Mouse (Mus musculus) heart, postnatal 25 days (tissue): ENCODE measurements around the gene Cpsf4l. TPM values are rescaled to one million over a fixed set of nuclear protein-coding genes. Genes with fewer than 3 reads are reported as not detected.
"Not testable (repeated sequence)": the region's sequence is repeated elsewhere in the genome, so short reads cannot be mapped to it uniquely, and the experiment has no call there.

Experiments used
- DNase-seq: peaks from one replicate; pipeline ENCODE4 v3.0.0; 2022; ENCODE audit warnings: low spot score
- intact Hi-C: fragments of 180-260 bp; cut with DNase I; formaldehyde crosslinking; loops from one replicate; pipeline ENCODE4 v1.15.1; 2025
- total RNA-seq, 2 experiments: library from RNA; stranded (reverse); gene quantifications; 2 replicates each; pipeline ENCODE4 v1.2.3; 2021

Cpsf4l gene
- total RNA-seq, 2 experiments from 2014 or later, result not detected

DNA sequence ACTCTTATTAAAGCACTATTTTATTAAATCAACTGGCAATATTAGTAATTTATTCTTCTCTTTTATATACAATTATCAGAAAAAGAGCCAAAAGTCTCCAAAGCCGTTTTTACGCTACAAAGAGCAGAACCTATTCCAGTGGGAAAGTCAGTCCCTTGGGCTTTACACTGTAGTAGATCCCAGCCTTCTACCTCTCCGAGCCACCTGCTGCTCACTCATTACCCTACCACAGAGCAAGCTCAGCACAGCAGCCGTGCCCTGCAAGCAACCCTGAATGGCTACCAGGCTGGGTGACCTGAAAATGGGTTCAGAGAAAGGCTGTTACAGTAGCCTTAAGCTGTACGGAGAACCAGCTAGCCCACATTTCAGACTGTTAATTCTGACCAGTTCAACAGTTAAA lies 35.2 kb downstream of the Cpsf4l start:
- intact Hi-C loops, result no loop called here
- DNase-seq, result no peak

DNA sequence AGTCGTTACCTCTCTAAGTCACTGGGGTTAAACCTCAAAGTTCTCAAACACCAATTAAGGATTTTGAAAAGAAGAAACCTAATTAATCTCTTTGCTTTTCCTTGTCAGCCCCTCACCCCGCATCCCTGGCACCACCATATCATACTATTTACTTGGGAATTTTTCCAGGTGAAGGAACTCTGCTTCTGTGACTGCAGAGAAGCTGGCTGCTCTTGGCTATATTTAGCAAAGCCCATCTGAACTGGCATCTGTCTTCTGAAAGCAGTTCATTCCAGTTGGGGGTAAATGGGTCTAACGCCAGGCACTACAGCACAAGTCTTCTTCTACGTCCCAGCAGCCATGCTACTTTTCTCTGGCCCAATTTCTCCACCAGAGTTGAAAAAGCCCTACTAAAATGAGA lies 36.2 kb downstream of the Cpsf4l start:
- DNase-seq, result no peak

DNA sequence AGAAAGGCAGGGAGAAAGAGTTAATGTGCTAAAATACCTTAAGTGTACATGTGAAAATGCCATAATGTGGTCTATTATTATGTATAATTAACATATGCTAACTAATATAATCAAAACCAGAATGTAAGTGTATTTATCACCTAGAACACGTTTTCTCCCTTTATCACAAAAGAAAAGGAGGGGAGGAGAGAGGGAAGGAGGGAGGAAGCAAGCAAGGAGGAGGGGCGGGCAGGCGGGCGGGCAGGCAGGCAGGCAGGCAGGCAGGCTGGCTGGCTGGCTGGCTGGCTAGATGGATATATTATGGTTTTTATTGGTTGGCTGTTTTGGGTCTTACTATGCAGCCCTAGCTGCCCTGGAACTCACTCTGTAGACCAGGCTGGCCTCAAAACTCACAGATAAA lies 40.1 kb downstream of the Cpsf4l start:
- intact Hi-C loops, result no loop called here
- DNase-seq, result no peak

More for the DNA sequence above, 36.2 kb downstream of the Cpsf4l start:
- intact Hi-C loops, result no loop called here

DNA sequence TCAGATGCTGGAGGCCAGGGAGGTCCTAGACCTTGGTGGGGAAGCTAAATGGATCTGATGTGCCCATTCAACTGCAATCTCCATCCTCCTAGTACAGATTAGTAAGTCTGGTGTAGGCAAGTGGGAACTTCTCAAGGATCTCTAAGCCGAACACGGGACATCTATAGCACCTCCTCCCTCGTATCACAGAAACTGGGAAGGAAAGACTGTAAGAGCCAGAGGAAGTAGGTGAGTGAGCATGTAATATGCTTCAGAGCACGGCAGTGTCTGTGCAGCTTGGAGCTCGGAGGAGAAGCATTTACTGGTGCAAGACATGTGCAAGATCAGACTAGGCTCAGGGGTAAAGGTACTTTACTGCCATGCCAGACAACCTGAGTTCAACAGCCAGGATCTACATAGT lies 41.0 kb downstream of the Cpsf4l start:
- no peak for DNase-seq
- intact Hi-C loops, result no loop called here

DNA sequence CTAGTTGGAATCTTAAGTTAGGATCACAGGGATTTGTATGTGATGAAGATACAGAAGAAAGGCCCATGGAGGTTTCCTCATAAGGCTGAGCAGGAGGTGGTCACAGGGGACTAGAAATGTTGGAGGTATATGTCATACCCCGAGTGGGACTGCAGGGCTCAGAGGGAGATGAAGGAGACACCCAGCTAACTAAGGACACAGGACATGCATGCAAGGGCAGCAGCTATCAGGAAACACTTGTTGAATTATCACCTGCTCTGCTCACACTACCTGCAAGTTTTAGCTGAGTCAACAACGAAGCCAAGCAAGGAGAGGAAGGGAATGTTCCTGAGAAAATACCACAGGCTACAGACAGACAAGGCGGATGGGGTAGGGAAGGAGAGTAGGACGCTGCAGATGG lies 42.1 kb downstream of the Cpsf4l start:
- no peak for DNase-seq
- intact Hi-C loops, result no loop called here

DNA sequence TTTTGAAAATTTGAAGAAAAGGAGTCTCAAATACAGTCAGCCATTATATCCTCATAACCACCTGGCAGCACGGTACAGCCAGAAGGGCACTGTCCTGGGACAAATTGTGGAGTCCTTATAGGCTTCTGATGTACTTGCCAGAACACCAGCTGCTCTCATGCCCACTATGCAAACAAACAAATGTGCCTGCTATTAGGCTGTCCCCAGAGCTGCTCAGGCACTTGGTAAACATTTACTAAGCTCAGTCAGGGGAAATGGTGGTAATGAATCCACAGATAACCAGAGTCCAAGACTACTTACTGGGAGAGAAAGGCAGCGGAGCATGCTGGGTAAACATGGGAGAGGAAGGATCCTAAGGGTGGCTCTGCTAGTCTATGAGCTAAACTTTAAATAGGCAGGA lies 42.7 kb downstream of the Cpsf4l start:
- intact Hi-C loops, result no loop called here

DNA sequence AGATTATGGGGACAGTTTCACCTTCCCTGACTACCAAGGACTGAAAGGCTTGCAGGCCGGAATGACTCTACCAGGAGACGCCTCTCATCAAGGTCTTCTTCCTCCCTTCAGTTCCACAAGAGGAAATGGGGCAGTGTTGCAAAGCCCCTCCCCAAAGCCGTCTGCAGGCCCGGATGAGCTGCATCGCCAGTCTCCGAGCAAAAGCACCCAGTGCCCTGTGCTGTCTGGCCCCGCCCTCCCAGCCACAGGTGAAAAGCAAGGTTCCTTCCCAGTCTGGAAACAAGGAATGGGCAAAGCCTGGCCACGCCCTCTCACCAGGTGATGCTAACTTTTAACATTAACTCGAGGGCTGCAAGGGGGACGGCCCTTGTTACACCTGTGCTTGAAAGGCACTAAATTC lies 43.2 kb downstream of the Cpsf4l start:
- no peak for DNase-seq
- intact Hi-C loops, result no loop called here

More for the DNA sequence above, 42.7 kb downstream of the Cpsf4l start:
- DNase-seq, result no peak

DNA sequence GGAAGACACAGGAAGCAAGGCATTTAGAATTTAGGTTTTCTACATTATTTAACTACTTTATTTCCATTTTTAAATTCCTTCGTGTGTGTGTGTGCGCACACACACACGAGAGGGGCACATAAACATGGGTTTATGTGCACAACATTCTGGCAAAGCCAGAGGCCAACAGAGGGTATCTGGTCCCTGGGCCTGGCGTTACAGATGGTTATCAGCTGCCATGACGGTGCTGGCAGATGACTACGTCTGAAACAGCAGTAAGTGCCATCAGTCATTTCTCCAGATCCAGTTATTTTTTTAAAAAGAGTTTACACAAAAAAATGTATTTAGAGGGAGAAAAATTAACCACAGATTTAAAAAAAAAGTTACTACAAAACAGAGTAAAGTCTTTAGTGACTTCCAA lies 43.6 kb downstream of the Cpsf4l start:
- DNase-seq, result no peak
- intact Hi-C loops, result no loop called here

DNA sequence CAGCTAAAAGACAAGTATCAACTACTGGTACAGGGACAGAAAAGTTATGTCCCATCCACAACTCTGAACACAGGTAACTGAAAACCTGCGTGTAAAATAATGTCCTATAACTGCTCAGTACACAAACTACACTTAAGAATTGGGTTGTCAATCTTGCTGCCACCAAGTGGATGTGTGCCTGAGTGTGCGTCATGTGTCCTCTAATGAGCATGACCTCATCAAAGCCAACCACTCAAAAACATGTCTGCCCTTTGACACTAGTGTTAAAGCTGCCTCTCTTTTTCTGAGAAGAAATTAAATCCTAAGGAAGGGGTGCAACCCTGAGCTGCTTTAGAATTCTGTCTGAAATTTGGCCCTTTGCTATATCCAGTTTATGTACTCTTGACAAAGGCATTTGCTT lies 45.5 kb downstream of the Cpsf4l start:
- DNase-seq, result no peak
- intact Hi-C loops, result no loop called here

DNA sequence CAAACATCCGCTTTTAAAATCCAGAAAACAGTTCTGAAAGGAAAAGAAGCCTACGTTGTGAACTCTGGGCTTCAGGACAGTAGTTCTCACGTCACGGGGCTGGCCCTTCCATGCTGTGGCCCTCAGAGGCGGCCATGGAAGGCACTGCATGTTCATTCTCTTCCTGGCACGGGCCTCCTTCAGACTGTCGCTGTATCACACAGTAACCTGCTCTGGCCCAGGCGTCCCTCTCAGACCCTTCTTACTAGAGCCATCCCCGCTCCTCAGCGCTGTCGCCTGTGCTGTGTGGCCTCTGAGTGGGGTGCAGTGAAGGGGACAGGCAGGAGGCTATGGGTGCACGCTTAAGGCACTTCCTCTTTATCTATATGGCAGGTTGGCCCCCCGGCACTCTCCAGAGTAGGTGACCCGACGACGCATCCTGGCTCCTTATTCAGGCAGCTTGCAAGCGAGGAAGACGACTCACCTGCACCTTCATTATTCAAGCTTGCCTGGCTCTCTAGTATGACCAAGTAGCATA lies 47.9 kb downstream of the Cpsf4l start:
- intact Hi-C loops, result no loop called here
- no peak for DNase-seq

DNA sequence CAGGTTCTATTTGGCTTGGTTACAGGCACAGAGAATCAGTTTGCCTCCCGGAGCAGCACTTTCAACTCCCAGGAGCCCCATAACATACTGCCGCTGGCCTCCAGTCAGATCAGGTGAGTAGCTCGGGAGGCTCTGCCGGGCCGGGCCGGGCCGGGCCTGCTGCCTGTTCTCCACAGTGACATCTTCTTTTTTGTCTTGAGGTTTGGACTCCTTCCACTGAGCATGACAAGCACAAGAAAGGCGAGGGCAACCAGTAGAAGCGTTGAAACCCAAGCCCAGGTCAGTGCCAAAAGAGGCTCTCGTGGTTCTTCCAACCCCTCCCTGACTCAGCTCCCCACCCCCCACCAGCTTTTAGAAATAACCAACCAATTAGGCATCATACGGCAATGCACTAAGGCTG lies 48.9 kb downstream of the Cpsf4l start:
- DNase-seq, result no peak
- intact Hi-C loops, result no loop called here

DNA sequence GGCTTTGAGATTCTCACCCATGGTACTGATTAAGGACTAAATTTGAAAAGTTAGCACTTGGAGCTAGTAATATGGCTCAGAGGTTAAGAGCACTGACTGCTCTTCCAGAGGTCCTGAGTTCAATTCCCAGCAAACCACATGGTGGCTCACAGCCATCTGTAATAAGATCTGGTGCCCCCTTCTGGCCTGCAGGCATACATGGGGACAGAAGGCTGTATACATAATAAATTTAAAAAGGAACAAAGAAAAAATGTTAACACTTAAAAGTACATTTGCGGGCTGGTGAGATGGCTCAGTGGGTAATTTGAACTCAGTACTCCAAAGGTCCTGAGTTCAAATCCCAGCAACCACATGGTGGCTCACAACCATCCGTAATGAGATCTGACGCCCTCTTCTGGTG lies 49.6 kb downstream of the Cpsf4l start:
- DNase-seq, intact Hi-C loops: not testable (repeated sequence)

DNA sequence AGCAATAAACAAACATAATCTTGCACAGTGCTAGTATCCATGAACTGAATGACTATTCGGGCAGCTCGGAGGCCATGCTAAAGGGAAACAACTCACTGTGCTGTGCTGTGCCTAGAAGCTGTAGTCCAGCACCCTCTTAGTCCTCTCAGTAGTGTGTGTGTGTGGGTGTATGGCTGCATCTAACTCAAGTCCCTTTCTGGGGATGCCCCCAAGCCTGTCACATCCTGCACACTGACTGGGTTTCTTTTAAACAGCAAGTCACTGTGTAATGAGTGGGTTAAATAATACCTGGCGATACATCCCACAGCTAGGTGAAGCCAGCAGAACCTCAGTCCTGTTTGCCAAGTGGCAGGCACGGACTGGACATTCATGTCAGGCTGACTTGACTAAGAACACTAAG lies 51.1 kb downstream of the Cpsf4l start:
- intact Hi-C loops, result no loop called here
- no peak for DNase-seq

DNA sequence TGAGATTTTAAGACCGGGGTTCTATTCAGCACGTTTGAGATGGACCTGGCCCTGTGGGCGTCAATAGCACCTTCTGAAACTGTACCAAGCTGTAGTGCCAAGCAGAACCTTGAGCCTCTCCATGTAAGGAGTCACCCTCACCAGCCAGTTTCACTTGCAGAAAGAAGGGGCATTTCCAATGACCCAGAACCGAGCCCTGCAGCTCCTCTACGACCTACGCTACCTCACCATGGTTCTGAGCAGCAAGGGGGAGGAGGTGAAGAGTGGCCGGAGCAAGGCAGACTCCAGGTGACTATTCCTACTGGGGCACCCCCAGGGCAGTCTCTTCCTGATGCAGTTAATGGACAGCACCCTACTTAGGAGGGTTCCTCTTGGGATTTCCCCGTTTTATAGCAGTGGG lies 51.5 kb downstream of the Cpsf4l start:
- intact Hi-C loops, result no loop called here
- DNase-seq, result no peak

DNA sequence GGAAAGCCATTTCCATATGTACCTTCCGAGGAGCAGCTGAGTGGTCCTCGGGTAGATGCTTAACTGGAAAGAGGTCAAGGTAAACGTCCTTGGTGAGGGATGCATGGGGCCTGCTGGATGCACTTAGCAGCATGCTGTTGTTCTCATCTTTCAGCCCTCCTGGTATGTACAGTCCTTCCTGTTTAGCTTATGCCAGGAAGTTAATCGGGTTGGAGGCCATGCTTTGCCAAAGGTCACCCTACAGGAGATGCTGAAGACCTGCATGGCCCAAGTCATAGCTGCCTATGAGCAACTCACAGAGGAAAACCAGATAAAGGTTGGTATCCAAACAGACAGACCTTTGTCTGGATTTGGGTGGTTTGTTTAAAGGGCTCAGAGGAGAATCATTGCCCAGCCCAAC lies 52.6 kb downstream of the Cpsf4l start:
- intact Hi-C loops, result no loop called here
- no peak for DNase-seq

DNA sequence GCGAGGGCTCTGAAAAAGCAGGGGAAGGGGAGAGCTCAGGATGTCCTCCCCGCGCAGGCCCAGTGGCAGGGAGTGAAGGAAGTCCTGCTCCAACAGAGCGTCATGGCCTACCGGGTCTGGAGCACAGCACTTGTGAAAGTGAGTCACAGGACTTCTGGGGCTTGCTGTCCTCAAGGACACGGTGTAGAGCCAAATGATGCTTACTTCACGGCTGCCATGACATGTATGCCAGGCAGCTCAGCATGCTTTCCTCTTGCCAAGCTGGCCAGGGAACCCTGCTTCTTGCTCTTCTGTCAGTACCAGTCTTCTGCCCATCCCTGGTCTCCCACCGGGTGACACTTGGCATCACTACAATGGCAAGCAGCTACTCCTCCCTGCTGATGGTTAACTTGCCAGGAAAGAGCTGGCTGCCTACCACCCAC lies 53.3 kb downstream of the Cpsf4l start:
- no peak for DNase-seq
- intact Hi-C loops, result no loop called here

DNA sequence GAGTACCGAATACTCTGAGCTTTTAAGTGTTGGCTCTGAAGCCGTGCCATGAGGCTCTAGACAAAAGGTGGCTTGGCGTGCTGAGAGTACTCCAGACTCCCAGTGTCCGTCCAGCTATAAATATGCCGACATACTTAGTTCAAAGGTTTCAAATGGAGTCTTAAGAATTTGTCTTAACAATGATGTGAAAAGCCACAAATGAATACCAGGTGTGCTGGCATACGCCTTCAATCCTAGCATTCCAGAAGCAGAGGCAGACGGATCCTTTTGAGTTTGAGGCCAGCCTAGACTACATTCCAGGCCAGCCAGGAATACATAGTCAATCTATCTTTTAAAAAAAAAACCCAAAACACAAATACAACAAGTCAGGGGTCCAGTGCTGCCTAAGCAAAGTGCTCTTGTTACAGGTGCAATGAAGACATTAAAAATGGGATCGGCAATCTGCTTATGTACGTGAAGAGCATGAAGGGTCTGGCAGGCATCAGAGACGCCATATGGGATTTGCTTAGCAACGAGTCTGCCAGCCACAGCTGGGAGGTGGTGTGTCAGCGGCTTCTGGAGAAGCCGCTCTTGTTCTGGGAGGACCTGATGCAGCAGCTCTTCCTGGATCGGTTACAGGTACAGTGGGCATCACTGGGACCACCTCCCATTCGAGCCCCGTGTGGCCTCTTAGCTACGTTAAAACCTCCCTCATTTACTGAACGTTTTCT lies 55.1 kb downstream of the Cpsf4l start:
- no peak for DNase-seq
- intact Hi-C loops, result no loop called here

DNA sequence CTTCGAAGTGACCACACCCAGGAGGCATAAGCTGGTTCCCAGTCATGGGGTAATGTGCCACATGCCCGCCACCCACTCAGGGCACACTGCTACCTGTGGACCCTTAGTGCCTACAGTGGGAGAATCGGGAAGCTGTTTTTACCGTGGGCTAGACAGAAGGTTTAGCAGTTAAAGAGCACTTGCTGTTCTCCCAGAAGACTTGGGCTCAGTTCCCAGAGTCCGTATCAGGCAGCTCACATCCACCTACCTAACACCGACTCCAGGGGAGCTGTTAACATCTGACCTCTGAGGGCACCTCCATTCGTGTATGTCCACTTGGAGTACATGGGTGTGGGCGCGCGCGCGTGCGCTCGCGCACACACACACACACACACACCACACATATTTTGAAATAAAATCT lies 55.7 kb downstream of the Cpsf4l start:
- DNase-seq, result no peak
- intact Hi-C loops, result no loop called here

DNA sequence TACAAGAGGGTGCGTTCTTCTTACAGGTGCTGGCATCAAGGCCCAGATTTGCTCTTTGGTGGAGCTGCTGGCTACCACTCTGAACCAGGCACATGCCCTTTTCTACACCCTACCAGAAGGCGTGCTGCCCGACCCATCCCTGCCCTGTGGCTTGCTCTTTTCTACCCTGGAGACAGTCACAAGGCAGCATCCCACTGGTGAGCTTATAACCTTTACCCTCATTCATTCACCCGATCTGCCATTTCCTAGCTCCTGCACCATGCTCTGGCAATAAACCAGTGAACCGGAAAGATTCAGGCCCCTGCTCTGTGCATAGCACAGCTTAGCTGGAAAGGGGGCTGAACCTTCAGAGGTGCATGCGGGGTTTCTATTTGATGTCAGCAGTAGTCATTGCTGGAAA lies 57.3 kb downstream of the Cpsf4l start:
- no peak for DNase-seq
- intact Hi-C loops, result no loop called here

DNA sequence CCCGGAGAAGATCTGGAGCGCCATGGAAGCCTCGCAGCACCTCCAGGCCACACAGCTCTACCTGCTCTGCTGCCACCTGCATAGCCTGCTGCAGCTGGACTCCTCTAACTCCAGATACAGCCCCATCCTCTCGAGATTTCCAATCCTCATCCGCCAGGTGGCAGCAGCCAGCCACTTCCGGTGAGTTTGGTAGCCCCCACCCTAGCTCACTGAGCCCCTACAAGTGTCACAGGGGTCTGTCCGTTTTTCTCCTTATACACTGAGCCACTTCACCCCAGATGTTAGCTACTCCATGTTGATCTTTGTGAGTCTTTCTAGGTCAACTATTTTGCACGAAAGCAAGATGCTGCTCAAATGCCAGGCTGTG lies 57.9 kb downstream of the Cpsf4l start:
- intact Hi-C loops, result no loop called here
- no peak for DNase-seq

DNA sequence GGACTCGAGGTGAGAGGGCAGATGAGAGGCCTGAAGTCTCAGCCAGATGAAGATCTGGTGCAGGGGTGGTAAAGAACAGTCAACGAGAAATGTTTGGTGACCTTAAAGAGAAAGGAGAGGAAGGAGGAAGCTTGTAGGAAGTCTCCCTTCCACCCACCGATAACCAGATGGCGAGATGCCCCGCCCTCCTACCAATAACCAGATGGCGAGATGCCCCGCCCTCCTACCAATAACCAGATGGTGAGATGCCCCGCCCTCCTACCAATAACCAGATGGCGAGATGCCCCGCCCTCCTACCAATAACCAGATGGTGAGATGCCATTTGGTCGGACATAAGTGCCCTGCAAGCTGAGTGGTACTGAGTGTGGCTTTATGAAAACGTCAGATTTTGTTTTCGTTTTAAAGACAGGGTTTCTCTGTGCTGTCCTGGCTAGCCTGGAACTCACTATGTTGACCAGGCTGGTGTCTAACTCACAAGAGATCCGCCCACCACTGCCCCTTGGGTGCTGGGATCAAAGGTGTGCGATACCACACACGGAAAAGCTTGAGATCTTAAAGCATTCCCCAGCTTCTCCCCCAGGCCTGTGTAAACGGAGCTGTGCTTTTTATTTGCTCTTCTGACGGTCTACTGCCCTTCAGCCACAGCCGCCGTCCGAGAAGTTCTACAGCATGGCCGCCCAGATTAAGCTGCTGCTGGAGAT lies 58.5 kb downstream of the Cpsf4l start:
- no peak for DNase-seq
- intact Hi-C loops, result no loop called here
